Mouse (Mus musculus) kidney, adult 9 months (tissue): ENCODE results near the gene Tgif1.

Experiments used
- DNase-seq: peaks from one replicate; pipeline ENCODE4 v3.0.0; 2022

Tgif1 gene

GRCm38 (mm10) chr17:70797773-70798045 lies 55.6 kb downstream of the Tgif1 start:
- no peak for DNase-seq

GRCm38 (mm10) chr17:70796940-70797772 lies 56.2 kb downstream of the Tgif1 start:
- no peak for DNase-seq

- DNase-seq, result no peak
Observed at GRCm38 (mm10) chr17:70795196-70795595, 58.1 kb downstream of the Tgif1 start.

- DNase-seq, result no peak
Observed at GRCm38 (mm10) chr17:70794722-70795121, 58.6 kb downstream of the Tgif1 start.

GRCm38 (mm10) chr17:70794291-70794690 lies 59.1 kb downstream of the Tgif1 start:
- no peak for DNase-seq
